Comparison of ENCODE assay signal across 17 mouse cellular contexts in genomic region chr16:34952798-34953197, GRCm38 (mm10).
A peak's percentile ranks its signal among the peaks of the same experiment; 100 is the strongest.
DNase-seq lines count a peak whose midpoint lies in the region; ATAC-seq and TF ChIP-seq lines count a peak whose summit lies in the region.
"Had no signal": no experiment of that assay in that cellular context is flagged by ENCODE, and none has a peak within 500 bp of the region (broad histone marks: within the 10 kb centered on the region; RNA-seq: fewer than 3 reads in every experiment).

No protein-coding gene starts in this region.

- peak overlapping the region; percentile 69 for H3K27ac ChIP-seq in heart, embryonic 16.5 days (ENCODE audit: low read length)
- H3K27ac ChIP-seq in lung, embryonic 14.5 days (ENCODE audit: low read depth) = peak overlapping the region; percentile 44; the same call in 1 of the 2 replicates
- H3K27ac ChIP-seq in liver, embryonic 15.5 days (replicated peaks) = no peak overlapping the region
- no peak overlapping the region for H3K27ac ChIP-seq in neural tube, embryonic 15.5 days (replicated peaks)
- H3K27ac ChIP-seq: embryonic facial prominence, embryonic 13.5 days; hindbrain, embryonic 13.5 days; limb, embryonic 13.5 days; midbrain, embryonic 15.5 days had no signal

- no peak for ATAC-seq in heart, embryonic 16.5 days (replicated peaks; ENCODE audit: extremely low read depth, insufficient read depth, low FRiP score)
- ATAC-seq in lung, embryonic 14.5 days (ENCODE audit: insufficient read depth) = no peak
- 0 out of 2 replicates have a peak, but pooled peaks have one; percentile 6 for ATAC-seq in common myeloid progenitor, adult 5-6 weeks (replicated peaks; ENCODE audit: low read depth, poor library complexity, severe bottlenecking)
- ATAC-seq in liver, embryonic 15.5 days (ENCODE audit: insufficient read depth) = 0 out of 2 replicates have a peak, but pooled peaks have one; percentile 25
- ATAC-seq in neural tube, embryonic 15.5 days (ENCODE audit: low FRiP score) = no peak
- ATAC-seq: forebrain, postnatal 0 days; midbrain, embryonic 15.5 days had no signal

- TF ChIP-seq CTCF in lung, embryonic 14.5 days (IDR thresholded peaks at IDR 0.05; ENCODE audit: low read depth) = no peak

- peaks cover 5% of the 10 kb centered on the region; the same call in 1 of the 2 replicates for H3K36me3 ChIP-seq in heart, embryonic 16.5 days (ENCODE audit: control insufficient read depth, insufficient read depth)
- H3K36me3 ChIP-seq in lung, embryonic 14.5 days (ENCODE audit: insufficient read depth) = peaks cover 69% of the 10 kb centered on the region
- 0 out of 2 replicates have a peak, but pooled peaks cover 5% of the 10 kb centered on the region for H3K36me3 ChIP-seq in liver, embryonic 15.5 days (replicated peaks)
- 0 out of 2 replicates have a peak, but pooled peaks cover 3% of the 10 kb centered on the region for H3K36me3 ChIP-seq in neural tube, embryonic 15.5 days
- H3K36me3 ChIP-seq: hindbrain, embryonic 13.5 days; midbrain, embryonic 15.5 days had no signal

- H3K4me1 ChIP-seq in heart, embryonic 16.5 days (ENCODE audit: control insufficient read depth, insufficient read depth, low read length) = peaks cover 19% of the 10 kb centered on the region
- H3K4me1 ChIP-seq in lung, embryonic 14.5 days (ENCODE audit: insufficient read depth) = peaks cover 4% of the 10 kb centered on the region; the same call in 1 of the 2 replicates
- H3K4me1 ChIP-seq in liver, embryonic 15.5 days (replicated peaks) = no peaks in the 10 kb centered on the region
- H3K4me1 ChIP-seq in neural tube, embryonic 15.5 days = no peaks in the 10 kb centered on the region
- H3K4me1 ChIP-seq: hindbrain, embryonic 13.5 days; midbrain, embryonic 15.5 days had no signal

- no peaks in the 10 kb centered on the region for H3K27me3 ChIP-seq in heart, embryonic 16.5 days (ENCODE audit: control insufficient read depth, insufficient read depth, low read length)
- H3K27me3 ChIP-seq in lung, embryonic 14.5 days (ENCODE audit: insufficient read depth, low read length) = no peaks in the 10 kb centered on the region
- H3K27me3 ChIP-seq in liver, embryonic 15.5 days = no peaks in the 10 kb centered on the region
- H3K27me3 ChIP-seq in neural tube, embryonic 15.5 days (replicated peaks) = no peaks in the 10 kb centered on the region
- H3K27me3 ChIP-seq: embryonic facial prominence, embryonic 13.5 days; hindbrain, embryonic 13.5 days; limb, embryonic 13.5 days; midbrain, embryonic 15.5 days had no signal

- WGBS in heart, embryonic 16.5 days = 63% methylated on average over 3 of the region's 3 CpGs
- 65% methylated on average over 3 of the region's 3 CpGs for WGBS in lung, embryonic 14.5 days
- 24% methylated on average over 3 of the region's 3 CpGs for WGBS in liver, embryonic 15.5 days (ENCODE audit: insufficient replicate concordance)
- 85% methylated on average over 3 of the region's 3 CpGs for WGBS in neural tube, embryonic 15.5 days

- peaks cover 4% of the 10 kb centered on the region; the same call in 1 of the 2 replicates for H3K9me3 ChIP-seq in heart, embryonic 16.5 days (replicated peaks; ENCODE audit: control insufficient read depth, low read length)
- no peaks in the 10 kb centered on the region for H3K9me3 ChIP-seq in lung, embryonic 14.5 days (ENCODE audit: low read depth, low read length)
- H3K9me3 ChIP-seq in liver, embryonic 15.5 days (replicated peaks) = no peaks in the 10 kb centered on the region
- no peaks in the 10 kb centered on the region for H3K9me3 ChIP-seq in neural tube, embryonic 15.5 days (replicated peaks)
- H3K9me3 ChIP-seq: embryonic facial prominence, embryonic 13.5 days; midbrain, embryonic 15.5 days had no signal

- no peak for DNase-seq in heart, postnatal 4 days
- DNase-seq in lung, embryonic 14.5 days = no peak
- DNase-seq in lung, postnatal 36 days = no peak
- DNase-seq: adrenal gland, postnatal 25 days; cerebellum, adult 8-10 months; forebrain, postnatal 0 days; retina, postnatal 1 day; thymus, adult 18-20 months had no signal

- H3K9ac ChIP-seq in heart, embryonic 16.5 days (ENCODE audit: low read length) = peak overlapping the region; percentile 1; the same call in 1 of the 2 replicates
- no peak overlapping the region for H3K9ac ChIP-seq in lung, embryonic 14.5 days
- no peak overlapping the region for H3K9ac ChIP-seq in liver, embryonic 15.5 days
- no peak overlapping the region for H3K9ac ChIP-seq in neural tube, embryonic 15.5 days (replicated peaks)
- H3K9ac ChIP-seq: embryonic facial prominence, embryonic 13.5 days; forebrain, postnatal 0 days; heart, embryonic 12.5 days; hindbrain, embryonic 13.5 days; limb, embryonic 13.5 days; midbrain, embryonic 15.5 days had no signal

- H3K4me3 ChIP-seq in heart, embryonic 16.5 days (ENCODE audit: low read length) = no peak overlapping the region
- H3K4me3 ChIP-seq in lung, embryonic 14.5 days (ENCODE audit: low read depth, low read length) = no peak overlapping the region
- no peak overlapping the region for H3K4me3 ChIP-seq in liver, embryonic 15.5 days (replicated peaks)
- H3K4me3 ChIP-seq in neural tube, embryonic 15.5 days (replicated peaks) = no peak overlapping the region
- H3K4me3 ChIP-seq: embryonic facial prominence, embryonic 13.5 days; heart, embryonic 12.5 days; hindbrain, embryonic 13.5 days; limb, embryonic 13.5 days; midbrain, embryonic 15.5 days had no signal

- H3K4me2 ChIP-seq in heart, embryonic 16.5 days (ENCODE audit: low read depth, low read length) = no peak overlapping the region
- H3K4me2 ChIP-seq in lung, embryonic 14.5 days = no peak overlapping the region
- no peak overlapping the region for H3K4me2 ChIP-seq in liver, embryonic 15.5 days
- no peak overlapping the region for H3K4me2 ChIP-seq in neural tube, embryonic 15.5 days
- H3K4me2 ChIP-seq: embryonic facial prominence, embryonic 13.5 days; heart, embryonic 12.5 days; hindbrain, embryonic 13.5 days; limb, embryonic 13.5 days; midbrain, embryonic 15.5 days had no signal

Comparison
In these comparisons a context has a peak if more than half of its experiments do, and no peak if none do; other contexts are left out.
1. ATAC-seq: peak in common myeloid progenitor, adult 5-6 weeks (single experiment) and liver, embryonic 15.5 days (single experiment); none in heart, embryonic 16.5 days (single experiment), lung, embryonic 14.5 days (single experiment) and neural tube, embryonic 15.5 days (single experiment).
2. H3K27ac ChIP-seq: peak in heart, embryonic 16.5 days (single experiment) and lung, embryonic 14.5 days (single experiment); none in liver, embryonic 15.5 days (single experiment) and neural tube, embryonic 15.5 days (single experiment).